Mouse (Mus musculus) hindbrain, postnatal 0 days (tissue): ENCODE measurements around the gene Mical3. TPM values are rescaled to one million over a fixed set of nuclear protein-coding genes. Genes with fewer than 3 reads are reported as not detected.

Experiments
- ATAC-seq: fragments of 200-750 bp; cut with Nextera tagmentation; 2 replicates; pipeline ENCODE4 v1.8.0; 2017; ENCODE audit warnings: mild to moderate bottlenecking, moderate TSS enrichment, moderate library complexity
- DNase-seq: peaks from one replicate; pipeline ENCODE4 v3.0.0-alpha.2; 2015; ENCODE audit warnings: low spot score
- H3K27ac ChIP-seq: fragments of 300-500 bp; sonication (generic); 2 replicates; pipeline ENCODE4 v1.5.1; 2014; ENCODE audit warnings: mild to moderate bottlenecking
- H3K27me3 ChIP-seq: fragments of 300-500 bp; sonication (generic); 2 replicates; pipeline ENCODE4 v1.6.1; 2014; ENCODE audit warnings: low read length, mixed read lengths; ENCODE audit not compliant: insufficient read depth
- H3K36me3 ChIP-seq: fragments of 300-500 bp; sonication (generic); 2 replicates; pipeline ENCODE4 v1.6.1; 2014; ENCODE audit warnings: low read length, mixed read lengths; ENCODE audit not compliant: insufficient read depth
- H3K4me1 ChIP-seq: fragments of 300-500 bp; sonication (generic); 2 replicates; pipeline ENCODE4 v1.6.1; 2014; ENCODE audit warnings: antibody characterized with exemption, low read length, mixed read lengths; ENCODE audit not compliant: insufficient read depth
- H3K4me2 ChIP-seq: fragments of 300-500 bp; sonication (generic); 2 replicates; pipeline ENCODE4 v1.6.1; 2014; ENCODE audit warnings: low read depth, mild to moderate bottlenecking, low read length, moderate library complexity, mixed read lengths
- H3K4me3 ChIP-seq: fragments of 300-500 bp; sonication (generic); 2 replicates; pipeline ENCODE4 v1.5.1; 2014; ENCODE audit warnings: low read length
- H3K9ac ChIP-seq: fragments of 300-500 bp; sonication (generic); replicated peaks from 2 replicates; pipeline ENCODE4 v1.6.1; 2014; ENCODE audit warnings: mild to moderate bottlenecking, low read length, moderate library complexity, mixed read lengths
- H3K9me3 ChIP-seq: fragments of 300-500 bp; sonication (generic); 2 replicates; pipeline ENCODE4 v1.6.1; 2016; ENCODE audit warnings: low read length, mixed read lengths
- CTCF ChIP-seq: IDR thresholded peaks from 2 replicates; pipeline ENCODE4 v1.5.1; 2016; ENCODE audit warnings: antibody characterized with exemption, control low read depth, low read depth
- WGBS: fragments of 180-500 bp; shearing (Covaris S2); extraction: QIAGEN DNeasy Blood & Tissue Kit; methylation state at CpG from one replicate; pipeline ENCODE4 v1.1.7; 2014; 5-methylcytosine and 5-hydroxymethylcytosine counted together
- polyA plus RNA-seq: library from polyadenylated mRNA; unstranded; fragments of >200 nt; fragmentation: Nextera tagmentation; extraction: Ambion mirVana; gene quantifications from 2 replicates; pipeline ENCODE4 v1.2.1, GENCODE M21; 2015
- total RNA-seq: library from RNA; depleted of rRNA; stranded (reverse); fragments of >200 nt; gene quantifications from 2 replicates; pipeline ENCODE4 v1.2.3, GENCODE M21; 2014

Mical3 gene
- total and polyA plus RNA-seq, 2 experiments from 2014 or later, result 19.3 to 60.2 TPM

DNA sequence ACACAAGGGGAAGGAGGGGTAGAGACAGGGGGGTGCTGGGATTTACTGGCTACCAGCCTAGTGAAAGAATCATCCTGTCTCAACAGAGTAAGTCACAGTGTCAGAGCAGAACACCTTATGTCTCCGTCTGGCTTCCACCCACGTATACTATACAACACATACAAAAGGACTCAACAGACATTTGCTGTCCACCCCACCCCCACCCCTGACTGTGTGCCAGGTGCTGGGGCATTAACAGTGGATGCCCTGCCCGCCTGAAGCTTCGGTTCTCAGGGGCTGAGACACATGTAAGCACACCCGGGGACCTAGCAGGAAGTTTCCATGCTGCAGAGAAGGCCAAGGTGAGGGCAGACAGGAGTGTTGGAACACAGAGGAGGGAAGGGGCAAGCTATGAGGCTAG lies 52.6 kb downstream of the Mical3 start:
- no peak overlapping the region for H3K4me3 ChIP-seq
- no peaks in the 10 kb centered on the region for H3K4me1 ChIP-seq
- TF ChIP-seq CTCF, result no peak
- ATAC-seq, result no peak
- WGBS, result 65% methylated on average over 5 of the region's 5 CpGs
- no peaks in the 10 kb centered on the region for H3K36me3 ChIP-seq
- no peak overlapping the region for H3K9ac ChIP-seq
- H3K4me2 ChIP-seq, result no peak overlapping the region
- no peak overlapping the region; the same call in 1 of the 2 replicates for H3K27ac ChIP-seq
- H3K27me3 ChIP-seq, result no peaks in the 10 kb centered on the region
- DNase-seq, result no peak
- no peaks in the 10 kb centered on the region for H3K9me3 ChIP-seq

- no peak overlapping the region for H3K27ac ChIP-seq
- H3K4me2 ChIP-seq, result no peak overlapping the region
- TF ChIP-seq CTCF, result no peak
- DNase-seq, result no peak
- no peaks in the 10 kb centered on the region for H3K4me1 ChIP-seq
- no peak overlapping the region for H3K4me3 ChIP-seq
- H3K9ac ChIP-seq, result no peak overlapping the region
- no peaks in the 10 kb centered on the region for H3K27me3 ChIP-seq
- no peak for ATAC-seq
- no peaks in the 10 kb centered on the region for H3K9me3 ChIP-seq
- no peaks in the 10 kb centered on the region for H3K36me3 ChIP-seq
- WGBS, result 78% methylated on average over 12 of the region's 12 CpGs
Measured at GRCm38 (mm10) chr6:121076929-121077566, 53.8 kb downstream of the Mical3 start.

DNA sequence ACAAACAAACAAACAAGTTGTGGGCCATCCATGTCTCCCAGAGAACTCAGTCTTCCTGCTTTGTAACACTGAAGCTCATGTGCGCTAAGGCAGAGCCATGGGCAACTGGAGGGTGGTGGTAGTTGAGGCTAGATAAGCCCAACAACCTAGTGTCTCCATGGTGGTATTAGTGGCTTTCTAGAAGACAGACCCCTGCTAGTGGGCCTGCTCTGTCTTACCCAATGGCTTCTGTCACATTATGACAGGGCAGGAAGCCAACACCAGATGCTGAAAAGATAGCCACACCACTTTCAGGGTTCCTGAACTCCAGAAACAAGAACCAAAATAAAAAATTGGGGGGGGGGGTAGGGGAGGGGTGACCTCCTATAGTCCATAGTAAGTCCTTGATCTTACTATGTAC lies 55.0 kb downstream of the Mical3 start:
- Histone ChIP-seq H3K4me3 (no peak overlapping the region), H3K27ac (no peak overlapping the region), H3K27me3 (no peaks in the 10 kb centered on the region), H3K4me1 (no peaks in the 10 kb centered on the region), H3K9ac (no peak overlapping the region), H3K36me3 (no peaks in the 10 kb centered on the region), H3K9me3 (no peaks in the 10 kb centered on the region), H3K4me2 (no peak overlapping the region)
- no peak for TF ChIP-seq CTCF
- ATAC-seq (no peak), DNase-seq (no peak)
- WGBS, result 100% methylated on average over 1 of the region's 1 CpGs

DNA sequence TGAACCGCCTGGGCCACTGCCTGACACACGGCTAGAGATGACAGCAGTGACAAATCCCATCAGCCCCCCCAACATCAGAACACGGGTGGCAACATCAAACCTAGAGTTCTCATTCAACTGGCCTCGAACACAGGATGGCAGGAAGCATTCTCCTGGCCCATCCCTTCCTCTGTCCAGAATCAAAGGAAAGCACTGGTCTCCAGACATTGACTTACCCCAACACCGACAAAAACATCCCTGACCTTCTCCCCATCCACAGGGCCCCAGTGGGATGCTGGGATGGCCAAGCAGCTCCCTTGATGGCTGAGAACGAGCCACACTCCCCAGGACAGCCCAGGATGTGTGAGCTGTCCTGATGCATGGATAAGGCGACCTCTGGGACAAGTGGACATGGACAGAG lies 57.5 kb downstream of the Mical3 start:
- H3K27ac ChIP-seq, result no peak overlapping the region
- H3K9me3 ChIP-seq, result no peaks in the 10 kb centered on the region
- no peak overlapping the region for H3K4me2 ChIP-seq
- H3K9ac ChIP-seq, result no peak overlapping the region
- H3K4me1 ChIP-seq, result peaks cover 8% of the 10 kb centered on the region; the same call in 1 of the 2 replicates
- no peak for TF ChIP-seq CTCF
- no peaks in the 10 kb centered on the region for H3K27me3 ChIP-seq
- no peak for ATAC-seq
- H3K4me3 ChIP-seq, result no peak overlapping the region
- DNase-seq, result no peak
- 84% methylated on average over 7 of the region's 7 CpGs for WGBS
- no peaks in the 10 kb centered on the region for H3K36me3 ChIP-seq

GRCm38 (mm10) chr6:121072615-121073014 lies 58.2 kb downstream of the Mical3 start:
- H3K36me3 ChIP-seq, result no peaks in the 10 kb centered on the region
- H3K27ac ChIP-seq, result no peak overlapping the region
- 0 out of 2 replicates have a peak, but pooled peaks have one; percentile 17 for TF ChIP-seq CTCF
- no peak overlapping the region for H3K4me3 ChIP-seq
- H3K4me1 ChIP-seq, result peaks cover 8% of the 10 kb centered on the region
- H3K9ac ChIP-seq, result no peak overlapping the region
- ATAC-seq (no peak), DNase-seq (no peak)
- no peak overlapping the region for H3K4me2 ChIP-seq
- no peaks in the 10 kb centered on the region for H3K27me3 ChIP-seq
- WGBS, result 75% methylated on average over 2 of the region's 2 CpGs
- no peaks in the 10 kb centered on the region for H3K9me3 ChIP-seq

- no peak for DNase-seq
- WGBS, result 81% methylated on average over 9 of the region's 9 CpGs
- no peak for TF ChIP-seq CTCF
- no peak for ATAC-seq
- Histone ChIP-seq H3K36me3 (no peaks in the 10 kb centered on the region), H3K9ac (no peak overlapping the region), H3K4me1 (peaks cover 18% of the 10 kb centered on the region), H3K27me3 (no peaks in the 10 kb centered on the region), H3K9me3 (no peaks in the 10 kb centered on the region), H3K27ac (no peak overlapping the region), H3K4me2 (no peak overlapping the region), H3K4me3 (no peak overlapping the region)
Measured at GRCm38 (mm10) chr6:121070584-121071230, 60.1 kb downstream of the Mical3 start.

GRCm38 (mm10) chr6:121069156-121069555 lies 61.6 kb downstream of the Mical3 start:
- no peak for DNase-seq
- Histone ChIP-seq H3K27me3 (no peaks in the 10 kb centered on the region), H3K36me3 (no peaks in the 10 kb centered on the region), H3K27ac (no peak overlapping the region), H3K4me3 (no peak overlapping the region), H3K9me3 (no peaks in the 10 kb centered on the region), H3K4me2 (no peak overlapping the region), H3K4me1 (peaks cover 18% of the 10 kb centered on the region), H3K9ac (no peak overlapping the region)
- no peak for TF ChIP-seq CTCF
- 77% methylated on average over 8 of the region's 8 CpGs for WGBS
- ATAC-seq, result no peak
